Mouse (Mus musculus) bone marrow, adult 2 months (tissue): ENCODE results near the gene Nudt9. TPM values are rescaled to one million over a fixed set of nuclear protein-coding genes. Genes with fewer than 3 reads are reported as not detected.
A peak's percentile ranks its signal among the peaks of the same experiment; 100 is the strongest.

Source experiments
- H3K27ac ChIP-seq: fragments of 200-500 bp; 2 replicates; pipeline ENCODE4 v1.5.1; 2012; ENCODE audit warnings: low read depth, mild to moderate bottlenecking, control low read depth, inconsistent platforms, low read length; ENCODE audit not compliant: control insufficient read depth, poor library complexity, insufficient read depth
- H3K4me1 ChIP-seq: fragments of 200-500 bp; 2 replicates; pipeline ENCODE4 v1.6.1; 2011; ENCODE audit warnings: low read length; ENCODE audit not compliant: control insufficient read depth, insufficient read depth
- H3K4me3 ChIP-seq: fragments of 200-500 bp; replicated peaks from 2 replicates; pipeline ENCODE3; 2011; ENCODE audit warnings: mild to moderate bottlenecking, low read depth, low read length, control low read depth; ENCODE audit not compliant: control insufficient read depth
- CTCF ChIP-seq: fragments of 200-500 bp; IDR thresholded peaks from 2 replicates; pipeline ENCODE4 v1.5.1; 2011; ENCODE audit warnings: low read length, control low read depth; ENCODE audit not compliant: control insufficient read depth, insufficient read depth
- POLR2A ChIP-seq: fragments of 200-500 bp; IDR thresholded peaks from 2 replicates; pipeline ENCODE4 v1.6.1; 2011; ENCODE audit warnings: low read depth, mild to moderate bottlenecking, control low read depth, low read length, borderline replicate concordance; ENCODE audit not compliant: control insufficient read depth
- WGBS: fragments of 180-500 bp; shearing (Covaris S2); methylation state at CpG from one replicate; pipeline ENCODE4 v1.1.7; 2018; 5-methylcytosine and 5-hydroxymethylcytosine counted together
- polyA plus RNA-seq: library from polyadenylated mRNA; stranded (reverse); fragments of >200 nt; gene quantifications from 2 replicates; pipeline ENCODE4 v1.2.4, GENCODE M21; 2011; ENCODE audit warnings: low replicate concordance; ENCODE audit not compliant: missing spikeins, insufficient read depth, insufficient read length

Nudt9 gene
- polyA plus RNA-seq, 1 experiment = 32.5 TPM

GRCm38 (mm10) chr5:104025245-104025854 lies 20.8 kb upstream of the Nudt9 start:
- Histone ChIP-seq H3K4me1 (peaks cover 3% of the 10 kb centered on the region; the same call in 1 of the 2 replicates), H3K27ac (no peak overlapping the region), H3K4me3 (no peak overlapping the region)
- 30% methylated on average over 17 of the region's 17 CpGs for WGBS
- no peak for TF ChIP-seq POLR2A
- no peak for TF ChIP-seq CTCF

- no peak for TF ChIP-seq POLR2A
- no peak for TF ChIP-seq CTCF
- 86% methylated on average over 2 of the region's 2 CpGs for WGBS
- H3K4me1 ChIP-seq = no peaks in the 10 kb centered on the region; the same call in 1 of the 2 replicates
- no peak overlapping the region for H3K27ac ChIP-seq
- no peak overlapping the region for H3K4me3 ChIP-seq
Observed at GRCm38 (mm10) chr5:104032434-104033097, 13.5 kb upstream of the Nudt9 start.

GRCm38 (mm10) chr5:104035066-104035465 lies 11.0 kb upstream of the Nudt9 start:
- TF ChIP-seq CTCF (no peak), POLR2A (no peak)
- H3K27ac ChIP-seq = no peak overlapping the region
- H3K4me3 ChIP-seq = no peak overlapping the region
- H3K4me1 ChIP-seq = no peaks in the 10 kb centered on the region; the same call in 1 of the 2 replicates

- WGBS = 63% methylated on average over 1 of the region's 1 CpGs
- Histone ChIP-seq H3K4me3 (no peak overlapping the region), H3K27ac (no peak overlapping the region), H3K4me1 (no peaks in the 10 kb centered on the region; the same call in 1 of the 2 replicates)
- TF ChIP-seq CTCF = no peak
Observed at GRCm38 (mm10) chr5:104035824-104036223, 10.3 kb upstream of the Nudt9 start.

- Histone ChIP-seq H3K4me1 (no peaks in the 10 kb centered on the region; the same call in 1 of the 2 replicates), H3K27ac (no peak overlapping the region), H3K4me3 (no peak overlapping the region)
- WGBS = 89% methylated on average over 1 of the region's 1 CpGs
- no peak for TF ChIP-seq POLR2A
- no peak for TF ChIP-seq CTCF
Observed at GRCm38 (mm10) chr5:104036686-104037085, 9.4 kb upstream of the Nudt9 start.

GRCm38 (mm10) chr5:104039154-104039932 lies 6.8 kb upstream of the Nudt9 start:
- TF ChIP-seq POLR2A (no peak), CTCF (peak; percentile 19; the same call in 1 of the 2 replicates)

GRCm38 (mm10) chr5:104042906-104043305 lies 3.2 kb upstream of the Nudt9 start:
- TF ChIP-seq CTCF (no peak), POLR2A (no peak)
- 85% methylated on average over 2 of the region's 2 CpGs for WGBS
- no peaks in the 10 kb centered on the region; the same call in 1 of the 2 replicates for H3K4me1 ChIP-seq
- H3K27ac ChIP-seq = no peak overlapping the region
- no peak overlapping the region for H3K4me3 ChIP-seq

More at GRCm38 (mm10) chr5:104039154-104039932, 6.8 kb upstream of the Nudt9 start:
- H3K27ac ChIP-seq = no peak overlapping the region
- no peaks in the 10 kb centered on the region; the same call in 1 of the 2 replicates for H3K4me1 ChIP-seq
- H3K4me3 ChIP-seq = no peak overlapping the region
- 55% methylated on average over 6 of the region's 6 CpGs for WGBS

- WGBS = 53% methylated on average over 2 of the region's 2 CpGs
- Histone ChIP-seq H3K27ac (no peak overlapping the region), H3K4me1 (no peaks in the 10 kb centered on the region; the same call in 1 of the 2 replicates), H3K4me3 (no peak overlapping the region)
- TF ChIP-seq CTCF (no peak), POLR2A (no peak)
Observed at GRCm38 (mm10) chr5:104043704-104044103, 2.4 kb upstream of the Nudt9 start.
